Mouse (Mus musculus): Measurements from ENCODE around the gene Gm17689.

Gene Gm17689

GRCm38 (mm10) chr9:36582535-36582934 lies at the start of gene Gm17689:
Gene Gm17689, minus strand, starts transcription at chr9:36582635.
- no peak for DNase-seq

DNA sequence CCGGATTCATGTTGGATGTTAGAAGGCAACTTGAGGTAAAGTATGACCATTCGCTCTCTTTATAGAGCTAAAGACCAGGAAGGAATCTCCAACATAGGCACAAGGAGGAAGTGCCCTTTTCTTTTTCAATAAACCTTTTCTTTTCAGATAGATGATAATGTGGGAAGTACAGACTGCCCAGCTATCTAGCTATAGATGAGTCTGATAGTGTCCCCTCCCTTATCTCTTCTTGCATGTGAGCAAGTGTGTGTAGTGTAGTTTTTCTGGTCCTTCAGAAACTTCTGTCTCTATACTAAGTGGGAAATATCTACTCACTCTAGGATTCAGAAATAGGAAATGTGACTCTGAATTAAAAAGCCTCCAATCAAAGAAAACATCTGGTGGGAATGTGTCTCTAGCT lies 40.6 kb downstream of the Gm17689 start, which contains the start of gene Gm5615:
TSS of gene Gm5615 (minus strand) at position 101 of the 400 bp plus-strand sequence.
- DNase-seq: no peak

All from right cerebral cortex, postnatal 14 days (tissue).